Mouse (Mus musculus): ENCODE measurements around the gene Atp11c. TPM values are rescaled to one million over a fixed set of nuclear protein-coding genes. Genes with fewer than 3 reads are reported as not detected.

The Atp11c gene
- polyA plus RNA-seq, 1 experiment from 2014 or later = 10.6 TPM

DNA sequence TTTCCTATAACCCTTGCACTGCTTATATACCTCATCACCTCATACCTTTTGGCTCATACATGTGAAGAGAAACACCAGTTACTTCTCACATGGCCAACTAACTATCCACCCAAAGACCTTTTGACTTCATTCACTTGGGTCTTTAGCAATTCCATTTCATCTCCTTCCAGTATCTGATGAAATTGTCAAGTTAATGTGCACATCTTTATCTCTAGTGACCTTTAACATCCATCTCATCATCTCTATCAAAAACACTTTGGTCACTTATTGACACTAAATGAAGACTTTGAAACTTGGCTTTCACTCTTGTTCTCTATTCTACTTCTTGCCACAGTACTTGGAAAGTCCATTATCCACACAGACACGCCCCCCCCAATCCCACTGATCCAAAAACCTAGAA, 243.8 kb downstream of the Atp11c start:
- Histone ChIP-seq H3K4me2 (no peak overlapping the region), H3K4me1 (no peaks in the 10 kb centered on the region), H3K4me3 (no peak overlapping the region), H3K36me3 (replicated peaks) (no peaks in the 10 kb centered on the region), H3K27ac (no peak overlapping the region), H3K27me3 (replicated peaks) (no peaks in the 10 kb centered on the region), H3K9me3 (no peaks in the 10 kb centered on the region), H3K9ac (no peak overlapping the region)
- 68% methylated on average over 1 of the region's 1 CpGs for WGBS
- ATAC-seq (replicated peaks) = no peak

DNA sequence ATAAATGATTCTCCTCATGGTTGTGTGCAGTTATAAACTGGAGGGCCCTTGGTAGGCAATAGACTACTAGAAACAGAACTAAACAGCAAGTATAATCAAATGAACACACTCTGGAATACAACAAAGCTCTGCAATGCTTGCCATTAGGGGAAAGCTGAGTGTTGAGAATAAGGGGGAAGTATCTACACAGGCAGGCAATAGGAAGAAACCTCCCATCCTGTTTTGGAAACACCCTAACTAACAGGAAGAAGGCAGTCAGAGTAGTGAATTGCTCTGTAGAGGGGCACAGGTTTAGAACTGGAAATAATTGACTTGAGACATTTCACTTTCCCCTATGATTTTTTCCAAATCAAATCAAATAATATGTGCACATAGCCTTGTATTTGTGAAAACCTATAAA, 247.1 kb downstream of the Atp11c start:
- H3K9me3 ChIP-seq = no peaks in the 10 kb centered on the region
- no peak overlapping the region for H3K4me2 ChIP-seq
- no peaks in the 10 kb centered on the region for H3K27me3 ChIP-seq (replicated peaks)
- H3K4me1 ChIP-seq = no peaks in the 10 kb centered on the region
- H3K4me3 ChIP-seq = no peak overlapping the region
- no peak for ATAC-seq (replicated peaks)
- no peaks in the 10 kb centered on the region for H3K36me3 ChIP-seq (replicated peaks)
- no peak overlapping the region for H3K27ac ChIP-seq
- no peak overlapping the region for H3K9ac ChIP-seq

DNA sequence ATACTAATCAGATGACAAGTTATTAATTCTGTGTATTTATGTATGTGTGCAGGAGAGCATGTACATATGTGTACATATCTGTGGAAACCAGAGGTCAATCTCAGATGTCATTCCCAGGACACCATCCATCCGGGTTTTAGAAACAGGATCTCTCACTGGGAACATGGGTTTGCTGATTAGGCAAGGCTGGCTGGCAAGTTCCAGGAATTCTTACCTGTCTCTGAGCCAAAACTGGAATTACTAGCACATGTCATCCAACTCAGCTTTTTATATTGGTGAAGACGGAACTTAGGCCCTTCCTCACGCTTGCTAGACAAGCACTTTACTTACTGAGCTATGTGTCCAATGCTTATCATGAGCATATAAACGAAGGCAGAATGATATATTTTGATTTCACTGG, 247.5 kb downstream of the Atp11c start:
- no peak overlapping the region for H3K4me3 ChIP-seq
- no peak overlapping the region for H3K4me2 ChIP-seq
- no peaks in the 10 kb centered on the region for H3K9me3 ChIP-seq
- H3K27me3 ChIP-seq (replicated peaks) = no peaks in the 10 kb centered on the region
- no peak for ATAC-seq (replicated peaks)
- H3K4me1 ChIP-seq = no peaks in the 10 kb centered on the region
- H3K27ac ChIP-seq = no peak overlapping the region
- WGBS = 78% methylated on average over 4 of the region's 4 CpGs
- H3K9ac ChIP-seq = no peak overlapping the region
- no peaks in the 10 kb centered on the region for H3K36me3 ChIP-seq (replicated peaks)

DNA sequence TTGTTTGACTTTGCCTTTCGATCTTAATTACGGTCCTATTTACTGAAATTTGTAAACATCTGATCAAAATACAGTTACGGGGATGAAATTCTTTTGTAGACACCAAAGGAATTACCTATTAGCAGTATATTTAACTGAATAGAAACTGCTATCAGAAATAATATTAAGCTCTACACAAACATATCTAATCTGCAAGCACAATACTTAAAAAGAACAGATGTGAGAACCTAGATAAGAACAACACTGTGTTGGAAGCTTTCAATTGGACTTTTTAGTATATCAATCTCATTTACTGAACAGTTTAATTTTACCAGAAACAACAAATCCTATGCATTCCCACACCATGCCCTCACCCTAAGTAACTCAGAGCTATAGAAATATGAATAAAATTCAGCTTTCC, 262.8 kb downstream of the Atp11c start:
- Histone ChIP-seq H3K36me3 (replicated peaks) (no peaks in the 10 kb centered on the region), H3K4me3 (no peak overlapping the region), H3K27me3 (replicated peaks) (no peaks in the 10 kb centered on the region), H3K4me2 (no peak overlapping the region), H3K9me3 (no peaks in the 10 kb centered on the region), H3K9ac (no peak overlapping the region), H3K4me1 (no peaks in the 10 kb centered on the region), H3K27ac (no peak overlapping the region)
- 97% methylated on average over 3 of the region's 3 CpGs for WGBS
- no peak for ATAC-seq (replicated peaks)

DNA sequence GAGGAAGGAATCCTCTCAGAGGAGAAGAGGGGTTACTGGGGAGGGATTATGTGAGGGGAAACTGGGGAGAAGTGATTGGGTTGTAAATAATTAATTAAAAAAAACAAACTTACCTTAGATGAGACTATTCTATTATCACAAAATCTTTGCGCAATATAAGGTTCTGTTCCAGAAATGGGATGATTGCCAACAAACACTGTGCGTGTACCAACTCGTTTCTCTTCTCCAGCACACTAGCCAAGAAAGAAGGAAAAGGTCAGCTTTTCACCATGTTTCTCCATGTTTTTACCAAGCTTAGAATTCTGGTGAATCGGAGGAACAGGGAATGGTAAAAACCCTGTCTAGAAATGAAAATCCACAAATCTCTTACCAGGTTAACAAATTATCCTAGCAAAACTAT, 271.2 kb downstream of the Atp11c start:
- Histone ChIP-seq H3K4me1 (no peaks in the 10 kb centered on the region), H3K9me3 (no peaks in the 10 kb centered on the region), H3K27ac (no peak overlapping the region), H3K9ac (no peak overlapping the region), H3K4me2 (no peak overlapping the region), H3K4me3 (no peak overlapping the region), H3K27me3 (replicated peaks) (no peaks in the 10 kb centered on the region), H3K36me3 (replicated peaks) (no peaks in the 10 kb centered on the region)
- WGBS = 87% methylated on average over 4 of the region's 4 CpGs
- no peak for ATAC-seq (replicated peaks)

DNA sequence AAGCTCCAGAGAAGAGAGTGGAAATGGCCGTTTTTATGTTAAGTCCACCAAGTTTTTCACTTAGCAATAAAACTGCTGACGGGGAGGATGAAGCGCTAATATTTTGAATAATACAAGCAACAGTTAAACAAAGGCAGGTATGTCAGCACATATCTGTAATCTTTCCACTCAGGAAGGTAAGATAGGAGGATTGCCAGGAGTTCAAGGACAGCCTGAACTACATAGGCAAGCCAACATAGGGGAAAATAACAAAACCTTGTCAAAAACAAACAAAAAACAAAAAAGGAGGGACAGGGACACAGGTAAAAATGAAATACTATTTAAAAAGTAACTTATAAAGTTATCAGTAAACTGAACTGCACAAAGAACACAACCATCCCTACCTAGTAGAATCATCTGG, 274.8 kb downstream of the Atp11c start:
- Histone ChIP-seq H3K9me3 (no peaks in the 10 kb centered on the region), H3K9ac (no peak overlapping the region), H3K27me3 (replicated peaks) (no peaks in the 10 kb centered on the region), H3K36me3 (replicated peaks) (no peaks in the 10 kb centered on the region), H3K4me3 (no peak overlapping the region), H3K4me2 (no peak overlapping the region), H3K27ac (no peak overlapping the region), H3K4me1 (no peaks in the 10 kb centered on the region)
- 87% methylated on average over 3 of the region's 3 CpGs for WGBS
- ATAC-seq (replicated peaks) = no peak

DNA sequence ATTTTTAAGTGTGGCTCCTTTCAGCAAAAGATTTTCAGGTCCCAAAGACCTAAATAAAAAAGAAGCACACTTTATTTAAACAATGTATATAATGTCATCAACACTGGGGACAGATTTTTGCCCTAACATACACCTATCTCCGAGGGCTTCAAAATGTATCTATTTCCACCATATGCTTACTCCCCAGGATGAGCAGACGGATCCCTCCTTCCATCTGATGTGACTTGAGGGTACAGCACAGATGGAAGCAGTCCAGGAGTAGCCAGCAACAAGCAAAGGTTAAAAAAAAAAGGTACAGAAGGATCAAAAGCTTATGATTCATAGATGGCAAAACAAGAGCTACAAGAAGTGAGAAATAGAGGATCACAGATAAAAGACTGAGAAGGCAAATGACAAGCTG, 300.2 kb downstream of the Atp11c start:
- Histone ChIP-seq H3K27me3 (replicated peaks) (no peaks in the 10 kb centered on the region), H3K9me3 (no peaks in the 10 kb centered on the region), H3K4me3 (no peak overlapping the region), H3K36me3 (replicated peaks) (no peaks in the 10 kb centered on the region), H3K4me1 (no peaks in the 10 kb centered on the region), H3K9ac (no peak overlapping the region), H3K4me2 (no peak overlapping the region), H3K27ac (no peak overlapping the region)
- 73% methylated on average over 2 of the region's 2 CpGs for WGBS
- no peak for ATAC-seq (replicated peaks)

DNA sequence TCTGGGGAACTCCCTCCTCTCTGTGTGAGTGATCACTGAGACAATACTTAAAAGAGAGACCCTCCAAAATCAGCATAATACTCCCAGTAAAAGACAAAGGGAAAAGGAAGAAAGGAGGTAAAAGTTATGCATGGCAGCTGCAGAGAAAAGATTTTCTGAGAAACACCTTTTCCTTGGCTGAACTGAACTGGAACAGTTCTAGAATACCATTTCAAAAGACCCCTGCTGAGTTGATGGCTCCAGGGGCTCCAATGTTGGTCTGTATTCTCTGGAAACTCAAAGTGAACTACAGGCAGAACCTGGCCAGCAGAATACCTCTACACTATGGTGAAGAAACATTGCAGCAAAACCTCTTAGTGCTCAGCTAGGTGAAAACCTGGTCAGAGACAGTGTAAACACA, 337.2 kb downstream of the Atp11c start:
- Histone ChIP-seq H3K4me2 (no peak overlapping the region), H3K4me3 (no peak overlapping the region), H3K27me3 (replicated peaks) (no peaks in the 10 kb centered on the region), H3K4me1 (no peaks in the 10 kb centered on the region), H3K9ac (no peak overlapping the region), H3K27ac (no peak overlapping the region), H3K9me3 (no peaks in the 10 kb centered on the region), H3K36me3 (replicated peaks) (no peaks in the 10 kb centered on the region)
- no peak for ATAC-seq (replicated peaks)

DNA sequence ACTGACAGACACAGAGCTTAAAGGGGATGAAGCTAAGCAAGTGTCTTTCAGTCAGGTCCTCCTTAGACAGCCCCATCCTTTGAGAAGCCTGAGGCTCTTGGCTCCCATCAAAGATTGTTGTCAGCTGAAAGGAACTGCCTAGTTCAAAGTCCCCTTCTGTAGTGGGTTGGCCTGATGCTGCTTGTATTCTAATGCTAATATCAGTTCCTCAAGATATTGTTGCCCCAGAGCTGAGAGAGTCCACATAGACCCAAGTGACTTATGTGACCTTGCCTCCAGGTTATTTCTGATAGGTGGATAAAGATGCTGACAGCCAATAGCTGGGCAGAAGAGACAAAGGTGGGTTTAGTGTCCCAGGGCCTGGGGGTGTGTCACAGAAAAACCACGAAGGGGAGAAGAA, 404.8 kb downstream of the Atp11c start:
- Histone ChIP-seq H3K27ac (no peak overlapping the region), H3K9me3 (no peaks in the 10 kb centered on the region), H3K36me3 (replicated peaks) (no peaks in the 10 kb centered on the region), H3K27me3 (replicated peaks) (no peaks in the 10 kb centered on the region), H3K4me3 (no peak overlapping the region), H3K4me1 (no peaks in the 10 kb centered on the region), H3K9ac (no peak overlapping the region), H3K4me2 (no peak overlapping the region)
- no peak for ATAC-seq (replicated peaks)
- WGBS = 50% methylated on average over 1 of the region's 1 CpGs

DNA sequence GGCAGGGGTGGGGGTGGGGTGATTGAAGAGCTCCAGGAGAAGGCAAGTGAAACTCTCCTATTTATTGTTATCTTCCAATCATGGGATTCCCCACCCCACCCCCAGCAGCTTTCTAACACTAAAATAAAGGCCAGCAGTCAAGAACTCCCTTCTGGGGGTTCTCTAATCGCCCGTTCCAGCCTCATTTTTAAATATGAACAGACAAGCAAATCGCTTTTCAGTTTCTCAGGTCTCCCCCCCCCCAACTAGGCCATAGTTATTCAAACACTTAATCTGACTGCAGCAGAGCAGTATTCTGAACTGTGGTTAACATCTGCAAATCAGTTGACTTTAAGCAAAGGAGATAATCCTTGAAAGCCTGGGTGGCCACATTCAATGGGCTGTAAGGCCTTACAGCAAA, 409.9 kb downstream of the Atp11c start:
- H3K9me3 ChIP-seq = no peaks in the 10 kb centered on the region
- no peaks in the 10 kb centered on the region for H3K36me3 ChIP-seq (replicated peaks)
- no peak overlapping the region for H3K4me2 ChIP-seq
- no peak for ATAC-seq (replicated peaks)
- no peak overlapping the region for H3K9ac ChIP-seq
- 28% methylated on average over 3 of the region's 3 CpGs for WGBS
- no peak overlapping the region for H3K27ac ChIP-seq
- H3K4me1 ChIP-seq = peaks cover 4% of the 10 kb centered on the region; the same call in 1 of the 2 replicates
- H3K27me3 ChIP-seq (replicated peaks) = no peaks in the 10 kb centered on the region
- H3K4me3 ChIP-seq = no peak overlapping the region

DNA sequence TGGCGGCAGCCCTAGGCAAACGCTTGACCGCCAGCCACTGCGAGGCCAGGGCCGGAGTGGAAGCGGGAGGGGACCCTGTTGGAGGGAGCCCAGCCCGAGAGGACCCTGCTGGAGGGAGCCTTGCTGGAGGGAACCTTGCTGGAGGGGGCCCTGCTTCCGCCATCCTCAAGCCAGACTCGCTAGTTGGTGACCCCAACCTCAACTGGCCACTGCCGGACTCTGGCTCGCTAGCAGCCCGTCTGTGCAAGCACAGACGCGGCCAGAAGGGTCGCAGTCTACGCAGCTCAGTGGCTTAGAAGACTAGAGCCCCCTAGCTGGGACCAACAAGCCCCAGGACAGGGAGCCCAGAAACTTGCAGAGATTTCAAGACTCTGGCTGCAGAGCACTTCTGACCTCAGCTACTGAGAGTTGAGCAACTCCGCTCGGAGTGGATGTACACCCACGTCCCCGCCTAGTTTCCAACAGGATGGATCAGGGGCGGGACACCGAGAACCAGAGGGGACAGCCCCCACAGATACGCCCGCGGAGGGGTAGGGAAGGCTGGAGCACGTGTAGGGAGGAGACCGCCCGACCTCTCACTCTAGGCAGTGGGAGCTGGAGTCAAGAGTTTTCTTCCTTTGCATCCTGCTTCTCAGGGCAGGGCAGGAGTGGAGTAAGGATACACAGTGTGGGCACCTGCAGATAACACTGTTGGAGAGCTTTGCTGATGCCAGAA, 413.6 kb downstream of the Atp11c start, which contains the start of gene Mcf2:
Mcf2 (minus strand) TSS at position 346 of the 715 bp plus-strand sequence.
- Histone ChIP-seq H3K27ac (no peak within 1 kb of the TSS), H3K9me3 (no peaks in the 10 kb centered on the region), H3K9ac (peak within 1 kb of the TSS; percentile 34; the same call in 1 of the 2 replicates), H3K4me3 (peak within 1 kb of the TSS; percentile 46), H3K27me3 (replicated peaks) (no peaks in the 10 kb centered on the region), H3K36me3 (replicated peaks) (no peaks in the 10 kb centered on the region), H3K4me1 (peaks cover 4% of the 10 kb centered on the region; the same call in 1 of the 2 replicates), H3K4me2 (peak within 1 kb of the TSS; percentile 90)
- peak; percentile 86 for ATAC-seq (replicated peaks)
- WGBS = 21% methylated on average over 27 of the region's 28 CpGs

DNA sequence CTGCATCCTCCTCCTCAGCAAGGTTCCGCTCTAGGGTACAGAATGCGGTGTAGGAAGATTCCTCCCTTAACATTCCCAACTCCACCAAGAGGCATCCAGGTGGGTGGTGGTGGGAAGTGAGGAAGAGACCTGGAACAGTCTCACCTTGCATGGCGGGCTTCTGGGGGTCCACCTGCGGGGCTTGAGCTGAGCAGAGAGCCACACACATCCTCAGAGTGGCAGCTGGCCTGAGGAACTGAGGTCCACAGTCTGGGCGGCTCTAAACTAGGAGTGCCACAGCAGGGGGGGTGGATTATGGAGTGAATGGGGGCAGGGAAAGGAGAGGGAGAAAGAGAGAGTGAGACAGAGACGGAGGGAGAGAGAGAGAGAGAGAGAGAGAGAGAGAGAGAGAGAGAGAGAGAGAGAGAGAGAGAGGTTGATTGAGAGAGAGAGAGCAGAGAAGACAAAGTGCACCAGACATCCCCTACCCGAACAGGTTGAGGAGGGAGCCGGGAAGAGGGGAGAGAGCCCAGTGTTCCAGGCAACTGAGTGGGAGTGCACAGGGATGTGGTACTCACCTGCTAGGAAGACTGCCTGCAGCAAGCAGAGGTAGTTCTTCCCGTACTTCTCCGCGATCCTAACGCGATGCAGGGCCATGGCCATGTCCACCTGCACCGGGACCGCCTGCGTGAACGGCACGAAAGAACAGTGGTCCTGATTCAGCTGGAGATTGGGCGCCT, 414.3 kb downstream of the Atp11c start:
- peak; percentile 41 for ATAC-seq (replicated peaks)
- no peaks in the 10 kb centered on the region for H3K36me3 ChIP-seq (replicated peaks)
- H3K9ac ChIP-seq = peak overlapping the region; percentile 34; the same call in 1 of the 2 replicates
- peaks cover 4% of the 10 kb centered on the region; the same call in 1 of the 2 replicates for H3K4me1 ChIP-seq
- H3K4me3 ChIP-seq = peak overlapping the region; percentile 46
- no peaks in the 10 kb centered on the region for H3K27me3 ChIP-seq (replicated peaks)
- no peaks in the 10 kb centered on the region for H3K9me3 ChIP-seq
- 13% methylated on average over 18 of the region's 19 CpGs for WGBS
- H3K4me2 ChIP-seq = peak overlapping the region; percentile 90
- H3K27ac ChIP-seq = no peak overlapping the region
